Mouse (Mus musculus) G1E (cell line): ENCODE data around the gene Zfp574.

Source experiments
- CTCF ChIP-seq: IDR thresholded peaks from 2 replicates; pipeline ENCODE4 v1.5.1; 2012; ENCODE audit warnings: low read depth, low read length, inconsistent platforms, mixed read lengths
- GATA1 ChIP-seq: IDR thresholded peaks from 2 replicates; pipeline ENCODE4 v1.6.1; 2012; ENCODE audit warnings: borderline replicate concordance, low read length, inconsistent platforms, mixed read lengths
- TAL1 ChIP-seq: conservative IDR thresholded peaks from 2 replicates; pipeline ENCODE4 v1.6.1; 2012; ENCODE audit warnings: low read depth, low read length, inconsistent platforms, mixed read lengths

DNA sequence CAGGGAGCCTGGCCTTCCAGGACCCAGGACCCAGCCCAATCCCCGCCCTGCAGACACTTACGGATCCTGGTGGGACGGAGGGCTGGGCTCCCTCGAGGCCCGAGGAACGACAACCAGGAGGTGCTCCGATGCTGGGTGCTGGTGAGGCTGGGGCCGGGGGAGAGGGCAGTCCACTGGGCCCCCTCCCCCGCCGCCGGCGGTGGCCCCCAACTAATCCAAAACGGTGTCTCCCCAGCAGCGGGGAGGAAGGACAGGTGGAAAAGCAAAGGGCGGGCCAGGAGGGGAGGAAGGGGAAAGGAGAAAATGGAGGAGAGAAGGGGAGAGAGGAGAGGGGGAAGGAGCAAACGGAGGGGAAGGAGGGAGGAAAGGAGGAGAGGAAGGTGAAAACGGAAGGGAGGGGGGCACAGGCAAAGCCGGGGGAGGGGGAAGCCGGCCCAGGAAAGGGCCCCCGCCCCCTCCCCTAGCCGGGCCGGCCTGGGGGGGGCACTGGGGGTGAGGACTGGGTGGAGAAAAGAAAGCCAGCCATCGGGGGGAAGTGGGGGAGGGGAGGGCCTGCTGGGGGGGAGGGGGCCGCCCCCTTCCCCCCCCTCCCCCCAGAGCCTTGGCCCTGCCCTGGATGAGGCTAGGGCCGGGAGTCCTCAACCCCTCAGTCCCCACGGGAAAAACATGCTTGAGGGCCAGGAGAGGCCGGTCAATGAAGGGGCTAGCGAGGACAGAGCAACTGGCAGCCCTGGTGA lies at the start of gene Zfp574, which contains the start of gene Grik5:
- TF ChIP-seq CTCF (no peak), TAL1 (no peak), GATA1 (no peak)
